Mouse (Mus musculus) spleen, adult 10 weeks (tissue): ENCODE measurements around the gene Adck2. TPM values are rescaled to one million over a fixed set of nuclear protein-coding genes. Genes with fewer than 3 reads are reported as not detected.

Experiments used
- polyA plus RNA-seq: library from polyadenylated mRNA; stranded (reverse); fragments of 350-450 nt; fragmentation: Illumina TruSeq; extraction: RNeasy Lipid Tissue Mini Kit (QIAGEN cat#74804); gene quantifications from one replicate; pipeline ENCODE4 v1.2.3, GENCODE M21; 2015; ENCODE audit warnings: low replicate concordance; ENCODE audit not compliant: insufficient read depth

The Adck2 gene
- 21.6 TPM for polyA plus RNA-seq

GRCm38 (mm10) chr6:39573791-39574554, at the start of gene Adck2:
TSS of gene Adck2 (plus strand) at chr6:39573873.

GRCm38 (mm10) chr6:39557723-39558261, 15.9 kb upstream of the Adck2 start, which contains the start of gene Dennd2a:
TSS of gene Dennd2a (minus strand) at chr6:39557867.

GRCm38 (mm10) chr6:39585517-39585916, 11.8 kb downstream of the Adck2 start, which contains the start of gene Gm42420:
TSS of gene Gm42420 (plus strand) at chr6:39585753.

GRCm38 (mm10) chr6:39592401-39593214, 18.9 kb downstream of the Adck2 start, which contains the start of gene Ndufb2:
TSS of gene Ndufb2 (plus strand) at chr6:39592574.

Other genes starting within 250 kb of the Adck2 start
- 37.4 TPM for gene Slc37a3, start 196.2 kb upstream of the Adck2 start, polyA plus RNA-seq
- gene Rab19, start 192.7 kb upstream of the Adck2 start, polyA plus RNA-seq, result 13.9 TPM
- 288 TPM for gene Mkrn1, start 153.4 kb upstream of the Adck2 start, polyA plus RNA-seq
- 5.7 TPM for gene Dennd2a, start 16.0 kb upstream of the Adck2 start, polyA plus RNA-seq
- gene Gm42420, start 11.9 kb downstream of the Adck2 start, polyA plus RNA-seq, result not detected
- 65.7 TPM for gene Ndufb2, start 18.7 kb downstream of the Adck2 start, polyA plus RNA-seq
- 26.7 TPM for gene Braf, start 151.6 kb downstream of the Adck2 start, polyA plus RNA-seq
- 113 TPM for gene Mrps33, start 237.1 kb downstream of the Adck2 start, polyA plus RNA-seq